Mouse (Mus musculus) heart, adult 2 months (tissue): Measurements from ENCODE around the gene Atcay.

ENCODE experiments used
- CTCF ChIP-seq: fragments of 200-600 bp; IDR thresholded peaks from 2 replicates; pipeline ENCODE4 v1.8.1; 2022; ENCODE audit warnings: antibody characterized with exemption, mild to moderate bottlenecking, moderate library complexity
- EP300 ChIP-seq: fragments of 200-500 bp; IDR thresholded peaks from 2 replicates; pipeline ENCODE4 v1.6.1; 2011; ENCODE audit warnings: low read depth, low read length, control low read depth; ENCODE audit not compliant: insufficient read depth
- POLR2A ChIP-seq: fragments of 200-500 bp; IDR thresholded peaks from 2 replicates; pipeline ENCODE4 v1.6.1; 2011; ENCODE audit warnings: mild to moderate bottlenecking, low read depth, low read length, control low read depth; ENCODE audit not compliant: insufficient read depth

DNA sequence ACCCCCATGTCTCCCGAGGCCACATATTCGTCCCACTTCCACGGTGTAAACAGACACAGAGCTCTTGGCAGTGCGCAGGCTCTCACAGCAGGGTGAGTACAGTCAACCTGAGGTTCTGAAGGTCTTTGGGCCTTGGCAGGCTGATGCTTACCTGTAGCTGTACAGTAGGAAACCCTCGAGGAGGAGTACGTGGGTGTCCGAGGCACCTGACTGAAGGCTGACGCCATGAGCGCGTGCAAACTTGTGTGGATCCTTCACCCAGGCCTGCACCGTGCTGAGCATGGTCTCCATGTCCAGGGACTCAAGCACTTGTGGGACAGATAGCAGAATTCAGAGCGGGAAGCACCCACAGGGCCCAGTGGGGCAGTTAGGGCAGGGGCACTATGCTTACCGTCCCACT lies 30.5 kb downstream of the Atcay start:
- TF ChIP-seq POLR2A (peak; percentile 72), CTCF (no peak), EP300 (peak; percentile 80)
